ENCODE assay signal across 23 mouse cellular contexts in genomic region chr11:115682411-115682810, GRCm38 (mm10). TPM values are rescaled to one million over a fixed set of nuclear protein-coding genes. Genes with fewer than 3 reads are reported as not detected.
DNase-seq lines count a peak whose midpoint lies in the region; ATAC-seq and TF ChIP-seq lines count a peak whose summit lies in the region.
"Had no signal": no experiment of that assay in that cellular context is flagged by ENCODE, and none has a peak within 500 bp of the region (broad histone marks: within the 10 kb centered on the region; RNA-seq: fewer than 3 reads in every experiment).

No protein-coding gene starts in this region.

- peak; percentile 12 for DNase-seq in cerebellum, adult 11-12 months
- DNase-seq in cerebellum, postnatal 36 days = no peak
- DNase-seq: adrenal gland, adult 2 months; adrenal gland, postnatal 10 days; adrenal gland, postnatal 25 days; B cell, adult 2 months; cerebellum, adult 11 months; cerebellum, adult 2 months; cerebellum, adult 9-10 months; cerebellum, postnatal 10 days; cerebellum, postnatal 25 days; embryo, embryonic 11 days had no signal

- WGBS in intestine, postnatal 0 days = 93% methylated on average over 3 of the region's 3 CpGs

- H3K36me3 ChIP-seq in megakaryocyte, embryonic 14.5 days (replicated peaks; ENCODE audit: low read length) = peaks cover 93% of the 10 kb centered on the region
- H3K36me3 ChIP-seq in intestine, postnatal 0 days (ENCODE audit: control insufficient read depth, insufficient read depth) = peaks cover 18% of the 10 kb centered on the region

- H3K27me3 ChIP-seq in megakaryocyte, embryonic 14.5 days (replicated peaks) = no peaks in the 10 kb centered on the region
- H3K27me3 ChIP-seq in intestine, postnatal 0 days (replicated peaks; ENCODE audit: control insufficient read depth, insufficient read depth, low read length) = no peaks in the 10 kb centered on the region
- H3K27me3 ChIP-seq: embryonic facial prominence, embryonic 13.5 days; embryonic facial prominence, embryonic 15.5 days; forebrain, embryonic 12.5 days had no signal

- no peak for TF ChIP-seq CTCF in intestine, postnatal 0 days (IDR thresholded peaks at IDR 0.05; ENCODE audit: low read depth)

- no peak overlapping the region for H3K4me2 ChIP-seq in intestine, postnatal 0 days (replicated peaks; ENCODE audit: low read depth)
- H3K4me2 ChIP-seq: embryonic facial prominence, embryonic 13.5 days; embryonic facial prominence, embryonic 15.5 days; forebrain, embryonic 12.5 days had no signal

- ATAC-seq in megakaryocyte, adult 5-6 weeks (ENCODE audit: poor library complexity, severe bottlenecking) = no peak
- ATAC-seq in intestine, postnatal 0 days = no peak
- ATAC-seq: CD4-positive, CD25-positive, alpha-beta regulatory T cell, adult 4 months; forebrain, embryonic 14.5 days; forebrain, embryonic 16.5 days had no signal

- no peak overlapping the region for H3K27ac ChIP-seq in intestine, postnatal 0 days (ENCODE audit: low read depth, low read length)
- H3K27ac ChIP-seq: embryonic facial prominence, embryonic 13.5 days; embryonic facial prominence, embryonic 15.5 days; forebrain, embryonic 10.5 days; forebrain, embryonic 12.5 days had no signal

- H3K9ac ChIP-seq in intestine, postnatal 0 days (ENCODE audit: low read depth, low read length) = no peak overlapping the region
- H3K9ac ChIP-seq: embryonic facial prominence, embryonic 13.5 days; embryonic facial prominence, embryonic 15.5 days; forebrain, embryonic 12.5 days had no signal

- peak overlapping the region; percentile 18 for H3K4me3 ChIP-seq in megakaryocyte, embryonic 14.5 days (replicated peaks)
- no peak overlapping the region for H3K4me3 ChIP-seq in intestine, postnatal 0 days (ENCODE audit: low read depth, low read length)
- H3K4me3 ChIP-seq: embryonic facial prominence, embryonic 13.5 days; embryonic facial prominence, embryonic 15.5 days; erythroblast, embryonic 14.5 days; forebrain, embryonic 10.5 days; forebrain, embryonic 12.5 days had no signal

- no peaks in the 10 kb centered on the region for H3K9me3 ChIP-seq in megakaryocyte, embryonic 14.5 days
- H3K9me3 ChIP-seq in intestine, postnatal 0 days (ENCODE audit: control insufficient read depth) = no peaks in the 10 kb centered on the region
- H3K9me3 ChIP-seq: embryonic facial prominence, embryonic 13.5 days; embryonic facial prominence, embryonic 15.5 days; forebrain, embryonic 12.5 days had no signal

- peaks cover 80% of the 10 kb centered on the region for H3K4me1 ChIP-seq in megakaryocyte, embryonic 14.5 days
- 0 out of 2 replicates have a peak, but pooled peaks cover 5% of the 10 kb centered on the region for H3K4me1 ChIP-seq in intestine, postnatal 0 days (replicated peaks; ENCODE audit: control insufficient read depth, insufficient read depth, low read length)
- H3K4me1 ChIP-seq: forebrain, embryonic 10.5 days; forebrain, embryonic 12.5 days had no signal

RNA-seq across cellular contexts. Expression of gene Grb2, which starts 26.0 kb away (rescaled TPM):
- polyA plus RNA-seq in megakaryocyte, embryonic 14.5 days (2012; ENCODE audit: insufficient read depth, low replicate concordance) = 30.1 and 77.5 TPM in 2 replicates
- 109 TPM in 2 replicates for total RNA-seq in megakaryocyte, adult 5-6 weeks (2015)
- 68.7 and 124 TPM in 2 replicates for total RNA-seq in megakaryocyte, adult 5-6 weeks (2017)
- polyA plus RNA-seq in intestine, postnatal 0 days (2015; fragmentation: Nextera tagmentation; extraction: Ambion mirVana) = 60.5 and 61.3 TPM in 2 replicates

RNA-seq across cellular contexts. Expression of gene Slc25a19, which starts 54.3 kb away (rescaled TPM):
- polyA plus RNA-seq in megakaryocyte, embryonic 14.5 days (2012; ENCODE audit: insufficient read depth, low replicate concordance) = 10.5 and 20.5 TPM in 2 replicates
- 5.7 and 8.0 TPM in 2 replicates for total RNA-seq in megakaryocyte, adult 5-6 weeks (2015)
- total RNA-seq in megakaryocyte, adult 5-6 weeks (2017) = 13.7 and 25.5 TPM in 2 replicates
- polyA plus RNA-seq in intestine, postnatal 0 days (2015; fragmentation: Nextera tagmentation; extraction: Ambion mirVana) = 19.1 and 19.5 TPM in 2 replicates
